Mouse (Mus musculus): ENCODE data around the gene Sbpl. TPM values are rescaled to one million over a fixed set of nuclear protein-coding genes. Genes with fewer than 3 reads are reported as not detected.
"Not testable (repeated sequence)": the region's sequence is repeated elsewhere in the genome, so short reads cannot be mapped to it uniquely, and the experiment has no call there.

The Sbpl gene
- polyA plus RNA-seq, 2 experiments = not detected

DNA sequence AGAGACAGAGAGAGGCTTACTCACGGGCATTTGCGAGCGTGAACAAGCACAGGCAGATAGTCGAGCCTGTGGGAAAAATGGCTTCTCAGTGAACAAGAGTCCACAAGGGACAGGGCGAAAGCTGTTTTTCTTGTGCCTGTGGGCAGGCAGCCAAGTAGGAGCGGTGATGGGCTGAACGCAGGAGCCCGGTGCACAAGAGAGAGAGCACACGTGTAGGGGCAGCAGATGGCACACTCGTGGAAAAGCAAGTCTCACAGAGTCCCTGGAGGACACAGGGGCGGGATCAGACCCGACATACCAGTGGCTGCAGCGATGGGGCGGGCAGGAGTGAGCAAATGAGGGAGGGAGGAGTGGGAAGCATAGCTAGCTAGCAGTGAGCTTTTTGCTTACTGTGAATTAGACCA, 30.0 kb downstream of the Sbpl start:
- Histone ChIP-seq H3K9ac (ENCODE audit: low read depth, low read length, severe bottlenecking) (peak overlapping the region; percentile 57), H3K9me3 (ENCODE audit: control insufficient read depth, low read length) (no peaks in the 10 kb centered on the region), H3K36me3 (ENCODE audit: control insufficient read depth, insufficient read depth, low read length) (no peaks in the 10 kb centered on the region), H3K4me1 (ENCODE audit: control insufficient read depth, insufficient read depth, low read length) (peaks cover 8% of the 10 kb centered on the region), H3K27ac (replicated peaks; ENCODE audit: low read depth, low read length) (peak overlapping the region; percentile 83), H3K4me2 (replicated peaks; ENCODE audit: low read depth, low read length, severe bottlenecking) (peak overlapping the region; percentile 70), H3K27me3 (ENCODE audit: control insufficient read depth, insufficient read depth, low read length) (no peaks in the 10 kb centered on the region), H3K4me3 (replicated peaks; ENCODE audit: low read length) (peak overlapping the region; percentile 51)
- under 1% methylated on average over 14 of the region's 14 CpGs for WGBS
- TF ChIP-seq POLR2A (IDR thresholded peaks at IDR 0.05; ENCODE audit: borderline replicate concordance, extremely low read depth, insufficient read depth, insufficient read length) = no peak
- ATAC-seq (ENCODE audit: low FRiP score, low read depth) (peak; percentile 82), DNase-seq (ENCODE audit: low spot score) (peak; percentile 73)

DNA sequence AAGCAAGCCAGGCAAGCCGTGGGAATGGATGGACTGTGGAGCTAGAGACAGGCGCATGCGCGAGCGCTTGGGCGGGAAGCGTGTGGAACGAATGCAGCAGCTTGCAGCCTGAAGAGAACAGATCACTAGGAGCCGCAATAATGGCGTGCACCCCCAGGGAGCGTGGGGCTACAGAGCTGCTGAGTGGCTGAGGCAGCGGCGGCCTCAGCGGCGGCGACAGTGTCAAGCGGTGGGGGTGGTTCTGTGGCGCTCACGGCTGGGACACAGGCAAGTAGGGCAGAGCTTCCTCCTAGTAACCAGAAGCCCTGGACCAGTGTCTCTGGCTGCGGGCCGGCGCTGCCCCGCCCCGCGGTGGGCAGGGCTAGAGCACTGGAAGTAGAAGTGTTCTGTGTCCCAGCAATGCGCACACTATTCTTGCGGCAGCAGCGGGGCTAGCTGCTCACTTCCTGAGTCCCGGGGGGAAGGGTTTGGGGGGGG, 30.5 kb downstream of the Sbpl start:
- H3K27ac ChIP-seq (replicated peaks; ENCODE audit: low read depth, low read length) = peak overlapping the region; percentile 83
- no peaks in the 10 kb centered on the region for H3K36me3 ChIP-seq (ENCODE audit: control insufficient read depth, insufficient read depth, low read length)
- H3K4me1 ChIP-seq (ENCODE audit: control insufficient read depth, insufficient read depth, low read length) = peaks cover 8% of the 10 kb centered on the region
- no peaks in the 10 kb centered on the region for H3K9me3 ChIP-seq (ENCODE audit: control insufficient read depth, low read length)
- H3K4me2 ChIP-seq (replicated peaks; ENCODE audit: low read depth, low read length, severe bottlenecking) = peak overlapping the region; percentile 70
- H3K9ac ChIP-seq (ENCODE audit: low read depth, low read length, severe bottlenecking) = peak overlapping the region; percentile 57
- peak; percentile 96 for ATAC-seq (ENCODE audit: low FRiP score, low read depth)
- H3K4me3 ChIP-seq (replicated peaks; ENCODE audit: low read length) = peak overlapping the region; percentile 51
- under 1% methylated on average over 29 of the region's 29 CpGs for WGBS
- DNase-seq (ENCODE audit: low spot score) = peak; percentile 92
- no peaks in the 10 kb centered on the region for H3K27me3 ChIP-seq (ENCODE audit: control insufficient read depth, insufficient read depth, low read length)
- peak; percentile 77; the same call in 1 of the 2 replicates for TF ChIP-seq POLR2A (IDR thresholded peaks at IDR 0.05; ENCODE audit: borderline replicate concordance, extremely low read depth, insufficient read depth, insufficient read length)

DNA sequence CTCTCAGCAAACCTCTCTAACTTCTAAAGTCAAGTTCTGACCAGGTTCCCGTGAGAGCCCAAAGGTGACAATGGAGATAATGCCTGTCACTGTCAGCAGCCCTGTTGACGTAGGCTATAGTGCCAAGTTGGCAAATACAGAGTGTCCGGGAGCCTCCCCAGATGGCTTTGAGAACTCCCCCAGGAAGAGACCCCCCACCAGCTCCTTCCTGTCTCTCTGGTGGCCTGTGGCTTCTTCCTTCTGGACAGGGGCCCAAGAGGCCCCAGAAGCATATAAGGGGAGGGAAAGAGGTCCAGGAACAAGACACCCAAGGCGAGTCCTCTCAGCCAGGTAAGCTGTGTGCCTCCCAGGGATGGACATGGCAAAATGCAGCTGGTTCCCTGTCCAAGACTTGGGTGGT, 37.9 kb downstream of the Sbpl start, which contains the start of gene Dcpp3:
Gene Dcpp3 (plus strand): TSS at position 301 of the 400 bp plus-strand sequence.
- not testable (repeated sequence) for H3K4me2 ChIP-seq (replicated peaks; ENCODE audit: low read depth, low read length, severe bottlenecking); H3K27ac ChIP-seq (replicated peaks; ENCODE audit: low read depth, low read length); H3K9ac ChIP-seq (ENCODE audit: low read depth, low read length, severe bottlenecking); H3K4me1 ChIP-seq (ENCODE audit: control insufficient read depth, insufficient read depth, low read length); ATAC-seq (ENCODE audit: low FRiP score, low read depth); H3K36me3 ChIP-seq (ENCODE audit: control insufficient read depth, insufficient read depth, low read length); H3K27me3 ChIP-seq (ENCODE audit: control insufficient read depth, insufficient read depth, low read length); H3K9me3 ChIP-seq (ENCODE audit: control insufficient read depth, low read length); H3K4me3 ChIP-seq (replicated peaks; ENCODE audit: low read length); DNase-seq (ENCODE audit: low spot score)
- 70% methylated on average over 3 of the region's 4 CpGs for WGBS

Other genes with a start within 250 kb of the Sbpl start
- gene 1520401A03Rik, start 232.5 kb downstream of the Sbpl start, polyA plus RNA-seq (2012; rRNA removed) = 4.4 and 4.6 TPM in 2 replicates
- gene 1520401A03Rik, start 232.5 kb downstream of the Sbpl start, polyA plus RNA-seq (2014; fragmentation: Nextera tagmentation; extraction: Ambion mirVana) = 1.6 and 2.1 TPM in 2 replicates
- 81.7 and 105 TPM in 2 replicates for gene Pkmyt1, start 228.9 kb downstream of the Sbpl start, polyA plus RNA-seq (2012; rRNA removed)
- gene Pkmyt1, start 228.9 kb downstream of the Sbpl start, polyA plus RNA-seq (2014; fragmentation: Nextera tagmentation; extraction: Ambion mirVana) = 46.4 and 47.5 TPM in 2 replicates
- gene Paqr4, start 214.4 kb downstream of the Sbpl start, polyA plus RNA-seq (2012; rRNA removed) = 9.7 and 13.4 TPM in 2 replicates
- 15.7 and 17.3 TPM in 2 replicates for gene Paqr4, start 214.4 kb downstream of the Sbpl start, polyA plus RNA-seq (2014; fragmentation: Nextera tagmentation; extraction: Ambion mirVana)
- gene Kremen2, start 209.4 kb downstream of the Sbpl start, polyA plus RNA-seq (2012; rRNA removed) = 40.1 and 50.6 TPM in 2 replicates
- gene Kremen2, start 209.4 kb downstream of the Sbpl start, polyA plus RNA-seq (2014; fragmentation: Nextera tagmentation; extraction: Ambion mirVana) = 42.4 and 42.6 TPM in 2 replicates
- 47.1 and 58.5 TPM in 2 replicates for gene Flywch1, start 183.7 kb downstream of the Sbpl start, polyA plus RNA-seq (2012; rRNA removed)
- gene Flywch1, start 183.7 kb downstream of the Sbpl start, polyA plus RNA-seq (2014; fragmentation: Nextera tagmentation; extraction: Ambion mirVana) = 66.2 and 74.8 TPM in 2 replicates
- 46.3 and 50.8 TPM in 2 replicates for gene Flywch2, start 169.2 kb downstream of the Sbpl start, polyA plus RNA-seq (2012; rRNA removed)
- 41.2 and 47.5 TPM in 2 replicates for gene Flywch2, start 169.2 kb downstream of the Sbpl start, polyA plus RNA-seq (2014; fragmentation: Nextera tagmentation; extraction: Ambion mirVana)
- gene Srrm2, start 164.7 kb downstream of the Sbpl start, polyA plus RNA-seq (2012; rRNA removed) = 654 and 850 TPM in 2 replicates
- 406 and 466 TPM in 2 replicates for gene Srrm2, start 164.7 kb downstream of the Sbpl start, polyA plus RNA-seq (2014; fragmentation: Nextera tagmentation; extraction: Ambion mirVana)
- gene Elob, start 126.1 kb downstream of the Sbpl start, polyA plus RNA-seq (2012; rRNA removed) = 739 and 935 TPM in 2 replicates
- 1,204 and 1,221 TPM in 2 replicates for gene Elob, start 126.1 kb downstream of the Sbpl start, polyA plus RNA-seq (2014; fragmentation: Nextera tagmentation; extraction: Ambion mirVana)
- gene Prss33, start 119.2 kb downstream of the Sbpl start, polyA plus RNA-seq (2012; rRNA removed) = 0.12 and 0.14 TPM in 2 replicates
- not detected in 2 replicates for gene Prss33, start 119.2 kb downstream of the Sbpl start, polyA plus RNA-seq (2014; fragmentation: Nextera tagmentation; extraction: Ambion mirVana)
- gene Prss32, start 111.4 kb downstream of the Sbpl start, polyA plus RNA-seq (2012; rRNA removed) = 0.06 TPM in 1 of 2 replicates, not detected in the other
- gene Prss32, start 111.4 kb downstream of the Sbpl start, polyA plus RNA-seq (2014; fragmentation: Nextera tagmentation; extraction: Ambion mirVana) = not detected in 2 replicates
- 1.6 and 2.1 TPM in 2 replicates for gene Prss41, start 111.1 kb downstream of the Sbpl start, polyA plus RNA-seq (2012; rRNA removed)
- gene Prss41, start 111.1 kb downstream of the Sbpl start, polyA plus RNA-seq (2014; fragmentation: Nextera tagmentation; extraction: Ambion mirVana) = 0.28 and 0.78 TPM in 2 replicates
- gene Prss21, start 87.2 kb downstream of the Sbpl start, polyA plus RNA-seq (2012; rRNA removed) = not detected in 2 replicates
- gene Prss21, start 87.2 kb downstream of the Sbpl start, polyA plus RNA-seq (2014; fragmentation: Nextera tagmentation; extraction: Ambion mirVana) = not detected in 2 replicates
- gene Dcpp1, start 74.4 kb downstream of the Sbpl start, polyA plus RNA-seq (2012; rRNA removed) = not detected in 2 replicates
- not detected in 2 replicates for gene Dcpp1, start 74.4 kb downstream of the Sbpl start, polyA plus RNA-seq (2014; fragmentation: Nextera tagmentation; extraction: Ambion mirVana)
- gene Dcpp2, start 74.4 kb downstream of the Sbpl start, polyA plus RNA-seq (2012; rRNA removed) = not detected in 2 replicates
- not detected in 2 replicates for gene Dcpp2, start 74.4 kb downstream of the Sbpl start, polyA plus RNA-seq (2014; fragmentation: Nextera tagmentation; extraction: Ambion mirVana)
- not detected in 2 replicates for gene Dcpp3, start 37.8 kb downstream of the Sbpl start, polyA plus RNA-seq (2012; rRNA removed)
- not detected in 2 replicates for gene Dcpp3, start 37.8 kb downstream of the Sbpl start, polyA plus RNA-seq (2014; fragmentation: Nextera tagmentation; extraction: Ambion mirVana)
- not detected in 2 replicates for gene Sbp, start 13.6 kb downstream of the Sbpl start, polyA plus RNA-seq (2012; rRNA removed)
- not detected in 2 replicates for gene Sbp, start 13.6 kb downstream of the Sbpl start, polyA plus RNA-seq (2014; fragmentation: Nextera tagmentation; extraction: Ambion mirVana)
- 0.06 TPM in 1 of 2 replicates, not detected in the other for gene Prss30, start 25.3 kb upstream of the Sbpl start, polyA plus RNA-seq (2012; rRNA removed)
- not detected in 2 replicates for gene Prss30, start 25.3 kb upstream of the Sbpl start, polyA plus RNA-seq (2014; fragmentation: Nextera tagmentation; extraction: Ambion mirVana)
- 0.54 and 0.72 TPM in 2 replicates for gene Prss22, start 42.8 kb upstream of the Sbpl start, polyA plus RNA-seq (2012; rRNA removed)
- gene Prss22, start 42.8 kb upstream of the Sbpl start, polyA plus RNA-seq (2014; fragmentation: Nextera tagmentation; extraction: Ambion mirVana) = 0.44 and 0.51 TPM in 2 replicates
- 0.82 and 1.4 TPM in 2 replicates for gene Prss27, start 82.9 kb upstream of the Sbpl start, polyA plus RNA-seq (2012; rRNA removed)
- 1.5 TPM in 2 replicates for gene Prss27, start 82.9 kb upstream of the Sbpl start, polyA plus RNA-seq (2014; fragmentation: Nextera tagmentation; extraction: Ambion mirVana)
- gene Kctd5, start 118.2 kb upstream of the Sbpl start, polyA plus RNA-seq (2012; rRNA removed) = 60.2 and 72.4 TPM in 2 replicates
- gene Kctd5, start 118.2 kb upstream of the Sbpl start, polyA plus RNA-seq (2014; fragmentation: Nextera tagmentation; extraction: Ambion mirVana) = 57.8 and 63.5 TPM in 2 replicates
- gene Pdpk1, start 195.7 kb upstream of the Sbpl start, polyA plus RNA-seq (2012; rRNA removed) = 18.7 and 21.6 TPM in 2 replicates
- 36.7 and 39.9 TPM in 2 replicates for gene Pdpk1, start 195.7 kb upstream of the Sbpl start, polyA plus RNA-seq (2014; fragmentation: Nextera tagmentation; extraction: Ambion mirVana)
- gene Amdhd2, start 208.5 kb upstream of the Sbpl start, polyA plus RNA-seq (2012; rRNA removed) = 31.2 and 39.6 TPM in 2 replicates
- 27.4 and 32.6 TPM in 2 replicates for gene Amdhd2, start 208.5 kb upstream of the Sbpl start, polyA plus RNA-seq (2014; fragmentation: Nextera tagmentation; extraction: Ambion mirVana)
- 487 and 720 TPM in 2 replicates for gene Atp6v0c, start 214.4 kb upstream of the Sbpl start, polyA plus RNA-seq (2012; rRNA removed)
- 511 and 522 TPM in 2 replicates for gene Atp6v0c, start 214.4 kb upstream of the Sbpl start, polyA plus RNA-seq (2014; fragmentation: Nextera tagmentation; extraction: Ambion mirVana)

All from limb, embryonic 14.5 days (tissue).